Mouse (Mus musculus): ENCODE data around the gene Bmpr1b. TPM values are rescaled to one million over a fixed set of nuclear protein-coding genes. Genes with fewer than 3 reads are reported as not detected.
"Not testable (repeated sequence)": the region's sequence is repeated elsewhere in the genome, so short reads cannot be mapped to it uniquely, and the experiment has no call there.

Gene Bmpr1b
- total RNA-seq (2022) = 1 to 10 TPM; 7.0 to 8.8 (median 7.7) TPM

- peak; percentile 36 to 54 for DNase-seq (ENCODE audit: low spot score in 2 of 2)
Measured at GRCm38 (mm10) chr3:142168863-142169521, at the start of gene Bmpr1b. TSS of gene Bmpr1b (minus strand) at chr3:142169425.

DNA sequence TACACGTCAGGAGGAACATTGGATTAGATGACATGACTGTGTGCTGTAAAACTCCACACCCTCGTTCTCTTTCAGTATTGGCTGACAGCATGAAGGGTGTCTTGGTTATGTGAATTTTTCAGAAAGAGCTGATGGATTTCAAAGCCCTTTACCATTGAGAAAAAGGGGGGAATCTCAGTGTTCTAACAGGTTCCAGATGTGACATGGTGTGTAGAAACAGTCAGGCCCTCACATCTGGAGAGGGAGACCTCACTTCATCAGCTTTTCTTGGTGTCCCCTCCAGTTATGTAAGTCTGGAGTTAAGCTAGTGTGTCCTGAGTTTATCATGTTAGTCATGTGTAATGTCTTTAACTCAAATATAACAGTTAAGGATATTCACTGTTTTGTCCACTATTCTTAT, 43.6 kb upstream of the Bmpr1b start:
- no peak for DNase-seq (ENCODE audit: low spot score in 2 of 2)

DNA sequence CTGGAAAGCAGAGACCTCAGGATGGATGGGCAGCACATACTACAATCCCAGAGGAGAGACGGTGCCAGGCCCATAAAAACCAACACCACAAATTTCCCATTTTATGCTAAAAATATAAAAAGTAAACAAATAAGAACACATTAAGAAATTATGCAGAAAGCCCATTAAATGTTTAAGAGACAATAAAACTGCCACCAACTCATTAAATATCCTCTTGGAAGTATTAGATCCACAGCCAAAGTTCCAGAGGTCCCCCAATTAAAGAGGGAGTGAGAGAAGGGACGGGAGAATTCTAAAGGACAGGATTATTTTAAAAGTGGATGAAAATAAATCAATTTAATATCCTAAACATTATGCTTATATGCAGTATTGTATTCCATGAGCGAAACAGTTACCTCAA, 43.0 kb upstream of the Bmpr1b start:
- no peak for DNase-seq (ENCODE audit: low spot score in 2 of 2)

GRCm38 (mm10) chr3:142209981-142210380, 40.8 kb upstream of the Bmpr1b start:
- no peak for DNase-seq (ENCODE audit: low spot score in 2 of 2)

GRCm38 (mm10) chr3:142209057-142209456, 39.8 kb upstream of the Bmpr1b start:
- no peak for DNase-seq (ENCODE audit: low spot score in 2 of 2)

DNA sequence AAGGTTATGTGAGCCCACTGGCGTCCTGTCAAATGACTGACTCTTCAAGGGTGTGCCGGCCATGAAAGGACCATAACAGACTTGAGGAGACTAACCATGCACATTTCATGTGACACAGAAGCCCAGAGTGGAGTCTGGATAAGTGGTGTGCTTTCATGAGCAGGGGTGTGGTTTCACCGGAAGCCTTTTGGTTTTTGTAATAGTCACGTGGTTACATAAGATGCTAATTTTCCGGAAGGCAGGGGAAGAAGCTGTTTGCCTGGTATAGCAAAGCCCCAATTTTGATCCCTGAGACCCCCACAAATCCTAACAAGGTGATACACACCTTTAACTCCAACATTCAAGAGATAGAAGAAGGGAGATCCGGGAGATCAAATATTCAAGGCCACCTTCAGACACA, 38.3 kb upstream of the Bmpr1b start:
- DNase-seq (ENCODE audit: low spot score in 2 of 2) = no peak

DNA sequence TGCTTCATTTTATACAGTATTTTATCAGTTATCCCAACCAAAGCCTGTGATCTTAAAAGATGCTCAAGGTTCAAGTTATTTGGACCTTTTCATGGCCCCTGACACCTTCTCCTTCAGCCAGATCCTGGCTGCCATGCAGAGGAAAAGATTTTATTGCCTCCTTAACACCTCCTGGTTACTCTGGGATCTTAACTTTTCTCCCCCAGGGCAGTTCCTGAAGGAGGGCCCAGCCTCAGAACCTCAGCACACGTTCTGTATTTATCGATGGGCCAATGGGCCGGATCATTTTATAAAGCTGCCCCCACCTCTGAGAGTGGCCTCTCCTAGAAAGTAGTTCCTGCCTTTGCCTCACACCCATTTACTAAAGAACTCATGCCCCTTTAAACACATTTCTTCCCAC, 37.1 kb upstream of the Bmpr1b start:
- DNase-seq (ENCODE audit: low spot score in 2 of 2) = no peak

GRCm38 (mm10) chr3:142196142-142196541, 26.9 kb upstream of the Bmpr1b start:
- DNase-seq (ENCODE audit: low spot score in 2 of 2) = no peak

GRCm38 (mm10) chr3:142191627-142192026, 22.4 kb upstream of the Bmpr1b start:
- not testable (repeated sequence) for DNase-seq (ENCODE audit: low spot score in 2 of 2)

DNA sequence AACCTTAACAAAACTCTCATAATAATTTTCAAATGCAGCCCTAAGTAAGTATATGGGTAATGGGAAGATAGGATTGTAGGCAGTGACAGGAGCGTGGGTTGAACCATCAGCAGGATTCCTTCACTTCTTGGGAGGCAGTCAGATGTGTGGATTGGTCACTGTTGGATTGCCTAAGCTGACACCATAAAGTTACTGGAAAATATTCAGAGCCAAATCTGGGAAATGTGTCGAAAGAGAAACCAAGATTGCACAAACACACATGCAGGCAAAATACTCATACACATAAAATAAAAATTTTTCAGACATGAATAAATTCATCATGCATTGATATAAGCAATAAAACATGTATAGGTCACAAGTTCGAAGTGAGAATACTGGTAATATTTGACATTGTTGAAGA, 17.3 kb upstream of the Bmpr1b start:
- DNase-seq (ENCODE audit: low spot score in 2 of 2) = no peak

- DNase-seq (ENCODE audit: low spot score in 2 of 2) = no peak
Measured at GRCm38 (mm10) chr3:142173996-142174395, 4.8 kb upstream of the Bmpr1b start.

- no peak for DNase-seq (ENCODE audit: low spot score in 2 of 2)
Measured at GRCm38 (mm10) chr3:142168251-142168862, 868 bp downstream of the Bmpr1b start.

DNA sequence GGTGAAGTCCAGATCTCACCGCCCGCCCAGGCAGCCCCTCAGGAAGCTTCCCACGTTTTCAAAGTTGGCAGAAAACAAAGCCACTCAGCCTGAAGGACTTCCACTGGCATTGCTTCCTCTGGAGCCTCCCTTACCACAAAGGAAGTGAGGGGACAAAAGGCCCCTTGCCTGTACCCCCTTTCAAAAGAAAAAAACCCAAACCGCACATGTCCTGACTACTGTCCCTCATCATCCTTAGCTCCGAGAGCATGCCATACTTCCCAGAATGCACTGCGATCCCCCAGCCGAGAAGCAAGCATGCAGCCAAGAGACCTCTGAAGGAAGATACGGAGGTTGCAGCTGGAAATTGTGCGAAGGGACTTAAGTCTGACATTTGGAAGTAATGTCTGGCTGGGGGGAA, 4.2 kb downstream of the Bmpr1b start:
- DNase-seq (ENCODE audit: low spot score in 2 of 2) = no peak

DNA sequence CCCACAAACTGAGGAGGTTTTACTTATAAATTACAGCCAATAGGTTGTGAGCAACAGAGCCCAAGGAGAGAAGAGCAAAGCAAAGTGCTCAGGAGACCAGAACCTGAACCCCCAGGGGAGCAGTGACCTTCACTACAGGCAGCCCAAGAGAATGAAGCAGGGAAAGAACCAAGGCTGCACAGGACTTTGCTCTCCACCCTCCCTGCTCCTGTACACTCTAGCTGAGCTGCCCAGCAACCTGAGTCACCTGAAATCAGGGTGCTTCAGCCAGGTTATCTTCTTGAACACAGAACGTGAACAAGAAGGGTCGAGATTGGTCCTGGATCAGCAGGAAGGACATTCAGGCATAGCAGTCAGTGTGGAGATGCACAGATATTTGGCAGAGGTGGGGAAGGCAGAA, 5.3 kb downstream of the Bmpr1b start:
- DNase-seq (ENCODE audit: low spot score in 2 of 2) = no peak

GRCm38 (mm10) chr3:142161405-142161804, 7.8 kb downstream of the Bmpr1b start:
- DNase-seq (ENCODE audit: low spot score in 2 of 2) = no peak

DNA sequence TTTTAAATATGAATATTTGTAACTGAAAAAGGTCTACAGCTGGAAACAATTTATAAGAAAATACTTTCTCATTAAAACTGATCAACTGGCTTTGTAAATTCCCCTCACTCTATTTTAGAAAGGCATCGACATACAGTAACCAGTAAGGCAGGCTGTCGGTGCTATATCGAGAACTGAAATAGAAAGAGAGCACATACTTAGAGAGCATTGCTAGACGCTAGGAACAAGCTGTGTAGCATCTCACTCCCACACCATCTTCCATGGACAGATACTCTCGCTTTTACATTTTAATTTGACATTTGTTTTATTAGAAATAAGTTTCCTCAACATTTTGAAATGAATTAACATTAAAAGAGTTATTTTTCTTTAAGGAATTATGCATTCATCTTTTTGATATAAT, 17.2 kb downstream of the Bmpr1b start:
- DNase-seq (ENCODE audit: low spot score in 2 of 2) = no peak

GRCm38 (mm10) chr3:142138796-142139195, 30.4 kb downstream of the Bmpr1b start:
- DNase-seq (ENCODE audit: low spot score in 2 of 2) = no peak

- no peak for DNase-seq (ENCODE audit: low spot score in 2 of 2)
Measured at GRCm38 (mm10) chr3:142126379-142126778, 42.8 kb downstream of the Bmpr1b start.

DNA sequence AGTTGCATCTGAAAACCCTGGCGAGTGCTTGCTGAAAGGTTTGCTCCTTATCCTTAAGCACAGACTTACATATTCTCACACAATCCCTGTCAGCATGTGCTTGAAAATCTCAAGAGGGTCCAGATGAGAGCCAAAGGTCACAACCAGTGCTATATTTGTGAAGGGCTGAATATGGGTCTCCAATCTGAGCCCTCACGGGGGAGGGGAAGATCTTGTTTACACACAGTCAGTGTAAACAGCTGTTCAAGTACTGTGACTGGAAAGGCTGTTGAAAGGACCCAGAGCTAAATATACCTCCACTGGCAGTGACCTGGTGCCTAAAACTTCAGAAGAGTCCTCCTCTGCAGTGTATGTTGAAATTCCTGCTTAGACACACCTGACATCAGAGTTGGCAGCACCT, 43.7 kb downstream of the Bmpr1b start:
- DNase-seq (ENCODE audit: low spot score in 2 of 2) = peak; percentile 12 to 33

- no peak for DNase-seq (ENCODE audit: low spot score in 2 of 2)
Measured at GRCm38 (mm10) chr3:142124255-142124654, 45.0 kb downstream of the Bmpr1b start.

GRCm38 (mm10) chr3:142122376-142122775, 46.8 kb downstream of the Bmpr1b start:
- no peak for DNase-seq (ENCODE audit: low spot score in 2 of 2)

DNA sequence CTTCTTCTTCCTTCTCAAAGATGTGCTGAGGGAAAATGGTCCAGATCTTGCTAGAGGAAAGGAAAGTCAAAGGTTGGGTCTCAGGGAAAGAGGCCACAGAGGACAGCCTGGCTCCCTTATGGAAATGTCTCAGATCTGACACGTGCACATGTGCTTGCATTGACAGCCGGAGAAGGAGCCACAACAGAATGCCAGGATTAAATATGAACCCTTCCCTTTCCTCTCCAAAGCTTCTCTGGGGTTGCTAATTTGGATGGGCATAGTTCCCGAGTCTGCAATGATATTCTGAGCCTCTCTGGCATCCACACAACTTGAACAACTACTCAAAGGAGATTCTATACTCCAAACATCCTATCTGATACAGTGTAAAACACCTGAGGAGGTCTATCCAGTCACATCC, 48.4 kb downstream of the Bmpr1b start:
- DNase-seq (ENCODE audit: low spot score in 2 of 2) = no peak

DNA sequence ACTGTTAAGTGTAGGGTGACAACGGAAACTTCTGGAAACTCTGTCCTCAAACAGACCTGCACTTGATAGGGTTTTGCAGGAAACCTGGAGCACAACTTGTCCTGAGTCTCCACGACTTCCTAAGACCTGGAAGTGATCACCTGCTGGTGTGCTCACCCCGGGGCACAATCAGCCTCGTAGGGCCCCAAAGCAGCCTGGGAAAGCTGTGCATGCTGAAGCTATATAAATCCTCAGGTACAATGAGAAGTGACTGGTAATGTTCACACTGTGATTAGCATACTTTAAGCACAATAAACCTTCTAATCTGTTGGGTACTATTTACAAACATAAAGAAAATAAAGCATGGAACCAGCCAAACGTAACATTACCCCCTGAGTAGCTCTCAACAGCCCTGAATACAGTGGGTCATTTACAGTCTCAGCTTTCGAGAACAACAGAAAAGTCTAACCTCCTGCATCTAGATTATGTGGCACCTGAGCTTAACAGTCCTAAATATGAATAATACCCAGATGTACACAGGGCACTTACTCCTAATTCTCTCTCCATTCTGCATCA, 54.4 kb downstream of the Bmpr1b start:
- DNase-seq (ENCODE audit: low spot score in 2 of 2) = no peak

All from gastrocnemius, adult 8-10 months (tissue).